Mouse (Mus musculus) layer of hippocampus, postnatal 36 days (tissue): Measurements from ENCODE around the gene Cdk14. TPM values are rescaled to one million over a fixed set of nuclear protein-coding genes. Genes with fewer than 3 reads are reported as not detected.

ENCODE experiments used
- DNase-seq, 2 experiments: peaks; one replicate each; pipeline ENCODE4 v3.0.0; 2022
- total RNA-seq, 2 experiments: library from RNA; stranded (reverse); gene quantifications; 2 replicates each; pipeline ENCODE4 v1.2.3; 2021

Gene Cdk14
- total RNA-seq, 2 experiments from 2014 or later, result 254 to 260 TPM

GRCm38 (mm10) chr5:5054270-5054669 lies 365.8 kb downstream of the Cdk14 start:
- DNase-seq, result no peak

- peak in 1 of 2 experiments; percentile 11 for DNase-seq
These were observed 375.8 kb downstream of the Cdk14 start for GRCm38 (mm10) chr5:5044326-5044725.

- DNase-seq, result no peak
These were observed 377.4 kb downstream of the Cdk14 start for GRCm38 (mm10) chr5:5042735-5043134.

GRCm38 (mm10) chr5:5041480-5041879 lies 378.6 kb downstream of the Cdk14 start:
- DNase-seq, result no peak

- no peak for DNase-seq
These were observed 380.3 kb downstream of the Cdk14 start for GRCm38 (mm10) chr5:5039700-5040284.

GRCm38 (mm10) chr5:5033445-5033844 lies 386.7 kb downstream of the Cdk14 start:
- no peak for DNase-seq

GRCm38 (mm10) chr5:5032847-5033246 lies 387.3 kb downstream of the Cdk14 start:
- DNase-seq, result no peak

GRCm38 (mm10) chr5:5032446-5032845 lies 387.7 kb downstream of the Cdk14 start:
- no peak for DNase-seq

GRCm38 (mm10) chr5:5030431-5030830 lies 389.7 kb downstream of the Cdk14 start:
- DNase-seq, result no peak

- no peak for DNase-seq
These were observed 401.2 kb downstream of the Cdk14 start for GRCm38 (mm10) chr5:5018959-5019358.

- no peak for DNase-seq
These were observed 401.9 kb downstream of the Cdk14 start for GRCm38 (mm10) chr5:5018242-5018641.

GRCm38 (mm10) chr5:5013783-5014182 lies 406.3 kb downstream of the Cdk14 start:
- no peak for DNase-seq

- no peak for DNase-seq
These were observed 407.4 kb downstream of the Cdk14 start for GRCm38 (mm10) chr5:5012521-5013346.

- DNase-seq, result no peak
These were observed 411.9 kb downstream of the Cdk14 start for GRCm38 (mm10) chr5:5008153-5008745.

- no peak for DNase-seq
These were observed 412.5 kb downstream of the Cdk14 start for GRCm38 (mm10) chr5:5007489-5008152.

GRCm38 (mm10) chr5:5005633-5006032 lies 414.5 kb downstream of the Cdk14 start:
- DNase-seq, result no peak

- no peak for DNase-seq
These were observed 415.4 kb downstream of the Cdk14 start for GRCm38 (mm10) chr5:5004740-5005139.

- peak; percentile 75 to 79 for DNase-seq
These were observed 426.9 kb downstream of the Cdk14 start for GRCm38 (mm10) chr5:4993192-4993601.

GRCm38 (mm10) chr5:4991023-4991422 lies 429.1 kb downstream of the Cdk14 start:
- peak; percentile 40 to 41 for DNase-seq

GRCm38 (mm10) chr5:4990237-4990636 lies 429.9 kb downstream of the Cdk14 start:
- no peak for DNase-seq

- DNase-seq, result no peak
These were observed 433.9 kb downstream of the Cdk14 start for GRCm38 (mm10) chr5:4986181-4986580.

- no peak for DNase-seq
These were observed 440.6 kb downstream of the Cdk14 start for GRCm38 (mm10) chr5:4979551-4979950.

GRCm38 (mm10) chr5:4973408-4973807 lies 446.7 kb downstream of the Cdk14 start:
- DNase-seq, result no peak
